Mouse (Mus musculus): Measurements from ENCODE around the gene Qtrt2. TPM values are rescaled to one million over a fixed set of nuclear protein-coding genes. Genes with fewer than 3 reads are reported as not detected.

Qtrt2 gene
- polyA plus RNA-seq, 1 experiment from 2014 or later: 29.6 TPM

DNA sequence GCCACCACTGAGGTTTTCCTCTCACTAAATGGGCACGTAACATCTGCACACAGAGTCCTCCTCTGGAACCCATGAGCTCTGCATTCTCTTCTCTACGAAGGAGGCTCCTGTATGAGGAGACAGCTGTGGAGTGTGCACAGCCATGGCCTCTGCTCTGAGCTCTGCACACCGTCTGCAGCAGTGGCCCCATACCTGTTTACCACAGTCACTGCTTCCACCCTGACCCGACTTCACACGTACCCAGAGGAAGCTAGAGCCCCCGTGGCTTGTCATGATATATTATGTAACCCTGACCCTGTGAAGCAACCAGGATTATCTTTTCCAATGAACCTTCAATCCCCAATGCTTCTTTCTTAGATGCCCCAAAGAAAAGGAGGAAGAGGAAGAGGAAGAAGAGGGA lies 46.8 kb downstream of the Qtrt2 start:
- Histone ChIP-seq H3K4me3 (no peak overlapping the region), H3K9me3 (replicated peaks) (no peaks in the 10 kb centered on the region), H3K4me2 (no peak overlapping the region), H3K9ac (no peak overlapping the region), H3K27ac (no peak overlapping the region), H3K27me3 (no peaks in the 10 kb centered on the region), H3K36me3 (ENCODE audit: poor library complexity, severe bottlenecking) (peaks cover 48% of the 10 kb centered on the region), H3K4me1 (no peaks in the 10 kb centered on the region)
- WGBS: 94% methylated on average over 6 of the region's 6 CpGs
- ATAC-seq: no peak

DNA sequence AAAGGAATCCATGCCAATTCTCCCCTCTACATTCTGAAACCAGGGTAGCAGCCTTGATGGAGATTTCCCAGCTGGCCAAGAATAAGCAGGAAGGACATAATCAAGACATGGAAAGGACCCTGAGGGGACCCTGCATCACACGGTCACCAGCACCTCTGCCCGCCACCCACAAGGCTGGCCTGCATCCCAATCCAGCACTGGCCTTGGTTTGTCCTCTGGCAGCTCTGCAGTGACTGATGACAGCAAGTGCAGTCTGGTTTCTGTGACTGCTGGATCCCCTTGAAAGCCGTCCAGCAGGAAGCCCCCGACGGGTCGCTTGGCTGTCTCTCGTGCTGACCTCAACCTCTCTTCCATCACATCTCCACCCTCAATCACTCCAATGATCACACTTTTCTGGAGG lies 55.2 kb downstream of the Qtrt2 start:
- 92% methylated on average over 7 of the region's 7 CpGs for WGBS
- Histone ChIP-seq H3K36me3 (ENCODE audit: poor library complexity, severe bottlenecking) (peaks cover 70% of the 10 kb centered on the region), H3K4me2 (no peak overlapping the region), H3K27ac (no peak overlapping the region), H3K4me3 (no peak overlapping the region), H3K9me3 (replicated peaks) (no peaks in the 10 kb centered on the region), H3K27me3 (no peaks in the 10 kb centered on the region), H3K9ac (no peak overlapping the region), H3K4me1 (no peaks in the 10 kb centered on the region)
- no peak for ATAC-seq

DNA sequence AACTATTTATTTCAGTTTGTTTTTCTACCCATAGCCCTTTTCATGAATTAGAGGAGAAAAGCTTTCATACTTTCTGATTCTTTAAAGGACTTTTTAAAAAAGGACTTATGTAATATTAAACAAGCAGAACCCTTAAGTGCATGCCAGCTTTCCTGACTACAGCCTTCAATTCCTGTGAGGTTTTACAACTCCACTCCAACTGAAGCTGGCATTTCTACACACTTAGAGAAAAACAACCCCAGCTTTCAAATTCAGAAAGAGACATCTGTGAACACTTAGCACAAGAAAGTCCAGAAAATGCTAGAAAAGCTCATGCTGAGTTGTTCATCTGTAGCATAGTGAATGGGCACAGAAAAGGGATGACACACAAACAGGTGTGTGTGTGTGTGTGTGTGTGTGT lies 56.8 kb downstream of the Qtrt2 start:
- Histone ChIP-seq H3K9ac (no peak overlapping the region), H3K9me3 (replicated peaks) (no peaks in the 10 kb centered on the region), H3K27ac (no peak overlapping the region), H3K4me3 (no peak overlapping the region), H3K4me1 (no peaks in the 10 kb centered on the region), H3K4me2 (no peak overlapping the region), H3K27me3 (no peaks in the 10 kb centered on the region), H3K36me3 (ENCODE audit: poor library complexity, severe bottlenecking) (peaks cover 54% of the 10 kb centered on the region)
- ATAC-seq: no peak

DNA sequence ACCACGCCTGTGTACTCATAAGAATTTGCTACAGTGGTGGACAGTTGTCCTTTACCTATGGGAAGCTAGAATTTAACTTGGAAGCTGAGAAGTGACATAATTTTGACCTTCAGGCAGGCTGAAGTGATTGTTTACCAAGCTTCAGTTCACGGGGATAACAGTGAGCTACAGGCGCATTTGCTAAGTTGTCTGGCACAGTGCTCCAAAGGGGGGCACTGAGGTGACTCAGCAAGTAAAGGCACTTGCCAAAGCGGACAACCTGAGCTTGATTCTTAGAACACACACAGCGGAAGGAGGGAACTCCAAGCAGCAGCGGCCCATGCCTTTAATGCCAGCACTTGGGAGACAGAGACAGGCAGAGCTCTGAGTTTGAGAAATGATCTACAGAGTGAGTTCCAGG lies 66.0 kb downstream of the Qtrt2 start:
- Histone ChIP-seq H3K4me3 (no peak overlapping the region), H3K27ac (no peak overlapping the region), H3K36me3 (ENCODE audit: poor library complexity, severe bottlenecking) (peaks cover 24% of the 10 kb centered on the region), H3K4me1 (no peaks in the 10 kb centered on the region), H3K4me2 (no peak overlapping the region), H3K9ac (no peak overlapping the region), H3K9me3 (replicated peaks) (no peaks in the 10 kb centered on the region), H3K27me3 (no peaks in the 10 kb centered on the region)
- ATAC-seq: no peak
- 79% methylated on average over 6 of the region's 6 CpGs for WGBS

DNA sequence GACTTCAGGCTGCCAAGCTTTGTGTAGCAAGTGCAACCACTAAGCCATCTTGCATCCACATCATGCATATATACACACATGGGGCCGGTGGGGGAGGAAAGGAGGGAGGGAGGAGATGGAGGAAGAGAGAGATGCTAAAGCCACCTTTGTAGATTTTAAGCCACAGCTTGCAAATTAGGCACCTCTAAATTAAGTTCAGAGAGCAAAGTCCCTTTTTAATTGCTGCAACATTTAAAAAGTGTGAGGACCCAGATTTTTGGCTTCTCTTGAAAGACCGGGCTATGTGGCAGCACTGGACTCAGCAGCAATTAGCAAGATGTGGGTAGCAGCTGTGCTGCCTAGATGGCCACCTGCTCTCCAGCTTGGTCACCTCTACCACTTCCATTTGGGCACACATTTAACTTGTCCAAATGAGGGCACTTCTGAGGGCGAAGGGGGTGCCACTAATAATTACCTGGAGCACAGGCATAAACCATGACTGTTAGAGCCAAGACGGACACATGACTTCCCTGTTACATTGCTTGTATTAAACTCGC lies 67.6 kb downstream of the Qtrt2 start:
- 85% methylated on average over 5 of the region's 5 CpGs for WGBS
- Histone ChIP-seq H3K36me3 (ENCODE audit: poor library complexity, severe bottlenecking) (peaks cover 20% of the 10 kb centered on the region), H3K4me2 (no peak overlapping the region), H3K9me3 (replicated peaks) (no peaks in the 10 kb centered on the region), H3K4me3 (no peak overlapping the region), H3K4me1 (no peaks in the 10 kb centered on the region), H3K9ac (no peak overlapping the region), H3K27ac (no peak overlapping the region), H3K27me3 (no peaks in the 10 kb centered on the region)
- ATAC-seq: peak; percentile 61

DNA sequence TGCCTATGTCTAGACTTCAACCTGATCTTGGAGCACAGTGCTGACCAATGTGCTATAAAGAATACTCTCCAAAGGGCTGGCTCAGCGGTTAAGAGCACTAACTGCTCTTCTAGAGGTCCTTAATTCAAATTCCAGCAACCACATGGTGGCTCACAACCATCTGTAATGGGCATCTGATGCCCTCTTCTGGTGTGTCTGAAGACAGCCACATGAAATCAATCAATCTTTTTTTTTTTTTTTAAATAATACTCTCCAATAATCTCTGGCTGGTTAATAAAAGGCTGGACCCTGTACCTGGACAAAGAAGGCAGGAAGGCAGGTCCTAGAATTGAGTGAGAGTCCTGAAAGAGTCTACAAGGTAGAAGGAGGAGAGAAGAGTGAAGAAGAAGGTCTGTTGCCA lies 76.8 kb downstream of the Qtrt2 start:
- 57% methylated on average over 1 of the region's 1 CpGs for WGBS
- no peak overlapping the region for H3K9ac ChIP-seq
- no peak overlapping the region for H3K4me3 ChIP-seq
- H3K4me1 ChIP-seq: no peaks in the 10 kb centered on the region
- H3K9me3 ChIP-seq (replicated peaks): no peaks in the 10 kb centered on the region
- no peak overlapping the region for H3K4me2 ChIP-seq
- no peak overlapping the region for H3K27ac ChIP-seq
- no peak for ATAC-seq
- H3K36me3 ChIP-seq (ENCODE audit: poor library complexity, severe bottlenecking): no peaks in the 10 kb centered on the region
- no peaks in the 10 kb centered on the region for H3K27me3 ChIP-seq

DNA sequence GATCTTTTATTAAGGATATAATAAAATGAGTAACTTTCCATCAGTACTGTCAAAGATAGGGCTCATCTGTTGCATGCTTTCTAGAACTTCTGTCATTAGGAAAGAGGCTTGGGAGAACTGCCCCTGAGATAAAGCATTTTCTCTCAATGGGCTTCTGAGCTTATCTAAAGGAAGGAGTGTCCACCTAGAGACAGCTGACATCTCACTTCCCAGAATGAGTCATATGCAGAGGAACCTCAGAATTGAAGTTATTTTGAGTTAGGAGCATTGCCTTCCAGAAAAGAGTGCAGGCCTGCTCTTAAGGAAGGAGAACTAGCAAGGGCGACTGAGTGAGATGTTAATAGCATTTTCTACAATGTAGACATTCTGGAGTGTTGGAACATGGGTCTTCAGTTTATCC lies 85.4 kb downstream of the Qtrt2 start:
- no peak overlapping the region for H3K27ac ChIP-seq
- ATAC-seq: no peak
- H3K27me3 ChIP-seq: no peaks in the 10 kb centered on the region
- H3K4me1 ChIP-seq: no peaks in the 10 kb centered on the region
- no peaks in the 10 kb centered on the region for H3K36me3 ChIP-seq (ENCODE audit: poor library complexity, severe bottlenecking)
- H3K9ac ChIP-seq: no peak overlapping the region
- H3K9me3 ChIP-seq (replicated peaks): no peaks in the 10 kb centered on the region
- 90% methylated on average over 1 of the region's 1 CpGs for WGBS
- H3K4me3 ChIP-seq: no peak overlapping the region
- no peak overlapping the region for H3K4me2 ChIP-seq

DNA sequence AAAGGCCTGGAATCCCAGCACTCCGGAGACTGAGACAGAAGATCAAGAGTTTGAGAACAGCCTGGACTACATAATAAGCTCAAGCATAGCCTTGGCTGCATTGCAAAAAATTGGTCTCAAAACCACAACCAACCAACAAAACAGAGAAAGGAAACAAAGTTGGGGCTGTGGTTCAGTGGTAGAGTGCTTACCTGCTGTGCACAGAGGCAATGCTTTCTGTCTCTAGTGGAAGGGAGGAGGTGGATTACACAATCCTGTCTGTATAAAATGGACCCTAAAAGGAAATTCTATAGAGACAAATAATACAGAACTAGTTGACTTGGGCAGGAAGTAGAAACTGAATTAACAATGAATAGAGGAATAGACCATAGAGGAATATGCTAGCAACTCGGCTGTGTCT lies 94.7 kb downstream of the Qtrt2 start:
- Histone ChIP-seq H3K27ac (no peak overlapping the region), H3K4me1 (no peaks in the 10 kb centered on the region), H3K9ac (no peak overlapping the region), H3K4me2 (no peak overlapping the region), H3K27me3 (no peaks in the 10 kb centered on the region), H3K4me3 (no peak overlapping the region), H3K36me3 (ENCODE audit: poor library complexity, severe bottlenecking) (no peaks in the 10 kb centered on the region), H3K9me3 (replicated peaks) (no peaks in the 10 kb centered on the region)
- WGBS: 94% methylated on average over 2 of the region's 2 CpGs
- no peak for ATAC-seq

DNA sequence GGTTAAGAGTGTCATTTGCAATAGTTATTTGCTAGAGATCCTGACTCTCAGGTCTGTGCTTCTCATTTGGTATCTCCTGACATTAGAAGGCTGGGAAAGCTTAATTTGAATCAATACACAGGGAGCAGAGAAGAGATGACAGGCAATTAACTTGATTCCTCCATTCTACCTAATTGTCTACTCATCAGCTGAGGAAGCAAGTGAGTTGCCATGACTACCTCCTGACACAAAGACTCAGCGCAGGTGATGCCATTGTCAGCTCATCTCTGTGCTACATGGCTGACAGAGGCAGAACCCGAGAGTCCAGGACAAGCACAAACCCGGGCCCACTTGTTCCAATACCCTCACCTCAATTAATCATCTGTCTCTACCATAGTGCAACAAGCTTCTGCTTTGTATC lies 99.1 kb downstream of the Qtrt2 start:
- 48% methylated on average over 3 of the region's 3 CpGs for WGBS
- Histone ChIP-seq H3K27me3 (no peaks in the 10 kb centered on the region), H3K36me3 (ENCODE audit: poor library complexity, severe bottlenecking) (no peaks in the 10 kb centered on the region), H3K9ac (no peak overlapping the region), H3K4me3 (no peak overlapping the region), H3K4me1 (no peaks in the 10 kb centered on the region), H3K27ac (no peak overlapping the region), H3K9me3 (replicated peaks) (no peaks in the 10 kb centered on the region), H3K4me2 (no peak overlapping the region)
- peak; percentile 77 for ATAC-seq

DNA sequence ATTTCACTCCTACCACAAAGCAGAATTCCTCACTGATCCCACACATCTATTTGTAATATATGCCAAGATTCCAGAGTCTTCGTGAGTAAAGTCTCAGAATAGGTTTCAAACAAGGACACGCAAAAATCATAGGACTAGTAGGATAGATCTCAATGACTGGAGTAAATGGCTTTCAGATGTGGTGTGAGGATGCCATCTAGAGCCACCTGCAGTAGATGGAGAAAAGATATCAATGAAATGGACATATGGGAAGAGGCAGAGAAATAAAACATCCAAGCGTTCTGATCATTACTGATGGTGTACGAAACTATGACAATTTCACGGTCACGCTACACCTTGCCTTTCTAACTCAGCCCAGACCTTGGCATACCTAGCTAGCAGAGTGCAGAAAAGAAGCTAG lies 108.2 kb downstream of the Qtrt2 start:
- H3K4me1 ChIP-seq: no peaks in the 10 kb centered on the region
- H3K9me3 ChIP-seq (replicated peaks): no peaks in the 10 kb centered on the region
- no peak for ATAC-seq
- no peak overlapping the region for H3K4me2 ChIP-seq
- H3K4me3 ChIP-seq: no peak overlapping the region
- WGBS: 97% methylated on average over 6 of the region's 6 CpGs
- H3K36me3 ChIP-seq (ENCODE audit: poor library complexity, severe bottlenecking): no peaks in the 10 kb centered on the region
- H3K9ac ChIP-seq: no peak overlapping the region
- H3K27ac ChIP-seq: no peak overlapping the region
- no peaks in the 10 kb centered on the region for H3K27me3 ChIP-seq

DNA sequence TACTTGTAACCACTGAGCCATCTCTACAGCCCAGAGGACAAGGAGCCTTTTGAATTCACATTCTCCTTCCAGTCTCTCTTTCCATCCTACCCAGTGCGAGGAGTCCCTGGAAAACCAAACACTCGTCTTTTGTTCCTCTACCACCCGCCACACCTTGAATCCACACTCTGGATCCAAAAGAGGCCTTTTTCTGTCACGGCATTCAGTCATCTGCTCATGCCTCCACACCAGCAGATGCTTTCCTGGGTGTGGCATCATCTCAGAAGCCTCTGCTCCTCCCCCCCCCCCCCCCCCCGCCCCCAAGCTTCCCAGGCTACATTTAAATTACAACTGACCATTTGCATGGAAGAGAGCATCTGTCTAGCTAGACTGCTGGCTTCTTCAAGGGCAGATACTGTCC lies 110.3 kb downstream of the Qtrt2 start:
- no peaks in the 10 kb centered on the region for H3K27me3 ChIP-seq
- 70% methylated on average over 5 of the region's 5 CpGs for WGBS
- no peak overlapping the region for H3K27ac ChIP-seq
- ATAC-seq: no peak
- H3K4me2 ChIP-seq: no peak overlapping the region
- no peak overlapping the region for H3K9ac ChIP-seq
- H3K36me3 ChIP-seq (ENCODE audit: poor library complexity, severe bottlenecking): no peaks in the 10 kb centered on the region
- H3K4me3 ChIP-seq: no peak overlapping the region
- no peaks in the 10 kb centered on the region for H3K4me1 ChIP-seq
- no peaks in the 10 kb centered on the region for H3K9me3 ChIP-seq (replicated peaks)

DNA sequence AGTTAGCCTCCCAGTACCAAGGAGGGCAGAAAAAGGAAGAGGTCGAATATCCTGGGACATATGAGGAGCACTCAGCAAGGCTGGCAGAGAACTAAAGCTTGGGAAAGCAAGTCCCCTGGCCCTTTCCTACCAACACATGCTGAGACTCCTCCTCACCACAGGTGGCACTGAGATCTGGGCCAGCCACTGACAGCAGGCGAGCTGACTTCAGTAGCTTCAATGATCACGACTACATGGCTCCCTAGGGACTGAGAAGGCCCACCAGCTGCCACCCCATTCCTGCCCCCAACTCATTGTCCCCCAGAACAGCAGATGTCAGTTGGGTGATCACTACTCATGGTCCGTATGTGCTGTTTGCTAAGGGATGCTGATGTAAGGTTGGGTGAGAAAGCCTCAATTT lies 112.0 kb downstream of the Qtrt2 start:
- H3K36me3 ChIP-seq (ENCODE audit: poor library complexity, severe bottlenecking): no peaks in the 10 kb centered on the region
- H3K4me2 ChIP-seq: no peak overlapping the region
- no peak overlapping the region for H3K9ac ChIP-seq
- no peaks in the 10 kb centered on the region for H3K27me3 ChIP-seq
- no peak for ATAC-seq
- no peaks in the 10 kb centered on the region for H3K9me3 ChIP-seq (replicated peaks)
- no peaks in the 10 kb centered on the region for H3K4me1 ChIP-seq
- 49% methylated on average over 4 of the region's 4 CpGs for WGBS
- H3K27ac ChIP-seq: no peak overlapping the region
- H3K4me3 ChIP-seq: no peak overlapping the region

All from forebrain, embryonic 13.5 days (tissue).